Mouse (Mus musculus) megakaryocyte, embryonic 14.5 days (primary cell): ENCODE measurements around the gene Gm20831. TPM values are rescaled to one million over a fixed set of nuclear protein-coding genes. Genes with fewer than 3 reads are reported as not detected.
"Not testable (repeated sequence)": the region's sequence is repeated elsewhere in the genome, so short reads cannot be mapped to it uniquely, and the experiment has no call there.

ENCODE experiments used
- H3K27me3 ChIP-seq: replicated peaks from 2 replicates; pipeline ENCODE3; 2012; ENCODE audit warnings: inconsistent platforms
- H3K36me3 ChIP-seq: replicated peaks from 2 replicates; pipeline ENCODE3; 2012; ENCODE audit warnings: low read length, inconsistent platforms, mixed read lengths
- H3K4me1 ChIP-seq: 2 replicates; pipeline ENCODE4 v1.6.1; 2012; ENCODE audit warnings: inconsistent platforms
- H3K4me3 ChIP-seq: replicated peaks from 2 replicates; pipeline ENCODE3; 2012; ENCODE audit warnings: moderate library complexity, mild to moderate bottlenecking, inconsistent platforms
- H3K9me3 ChIP-seq: 2 replicates; pipeline ENCODE4 v1.6.1; 2012; ENCODE audit warnings: inconsistent platforms
- polyA plus RNA-seq: library from polyadenylated mRNA; stranded (reverse); fragments of >175 nt; gene quantifications from 2 replicates; pipeline ENCODE4 v1.2.3, GENCODE M21; 2012; ENCODE audit warnings: low replicate concordance; ENCODE audit not compliant: insufficient read depth

The Gm20831 gene
- not detected in 2 replicates for polyA plus RNA-seq

- H3K4me1 ChIP-seq, H3K4me3 ChIP-seq, H3K9me3 ChIP-seq, H3K27me3 ChIP-seq, H3K36me3 ChIP-seq: not testable (repeated sequence)
These were observed at the start of gene Gm20831, which contains the start of gene Gm20772 for GRCm38 (mm10) chrY:17874441-17874840. TSS of gene Gm20831 (plus strand) at chrY:17874741. TSS of gene Gm20772 (plus strand) at chrY:17874741.

- H3K9me3 ChIP-seq, H3K27me3 ChIP-seq, H3K36me3 ChIP-seq, H3K4me3 ChIP-seq, H3K4me1 ChIP-seq: not testable (repeated sequence)
These were observed 28.4 kb upstream of the Gm20831 start, which contains the start of gene Gm21904 for GRCm38 (mm10) chrY:17846166-17846565. TSS of gene Gm21904 (minus strand) at chrY:17846266.

- not testable (repeated sequence) for H3K27me3 ChIP-seq, H3K4me3 ChIP-seq, H3K9me3 ChIP-seq, H3K36me3 ChIP-seq, H3K4me1 ChIP-seq
These were observed 62.7 kb downstream of the Gm20831 start, which contains the start of gene Srsy for GRCm38 (mm10) chrY:17937230-17937629. TSS of gene Srsy (minus strand) at chrY:17937330.

Other genes with a start within 250 kb of the Gm20831 start
- not detected in 2 replicates for gene Gm21904, start 28.5 kb upstream of the Gm20831 start, polyA plus RNA-seq
- not detected in 2 replicates for gene Gm20772, start within 50 bp of the Gm20831 start, polyA plus RNA-seq
- not detected in 2 replicates for gene Srsy, start 62.6 kb downstream of the Gm20831 start, polyA plus RNA-seq
- gene Gm21764, start 187.1 kb downstream of the Gm20831 start, polyA plus RNA-seq = not detected in 2 replicates
- gene Ssty1, start 214.4 kb downstream of the Gm20831 start, polyA plus RNA-seq = not detected in 2 replicates